Mouse (Mus musculus) monocyte, adult 2 months (primary cell): ENCODE results near the gene Adgrb3.

Experiments
- DNase-seq, 2 experiments: peaks; one replicate each; pipeline ENCODE4 v3.0.0; 2022; ENCODE audit warnings: low spot score in 2 of 2, low read depth in 1 of 2

Gene Adgrb3

GRCm38 (mm10) chr1:25312344-25312743 is 517.2 kb downstream of the Adgrb3 start:
- no peak for DNase-seq

- no peak for DNase-seq
These were observed 519.4 kb downstream of the Adgrb3 start for GRCm38 (mm10) chr1:25310066-25310465.

- no peak for DNase-seq
These were observed 548.0 kb downstream of the Adgrb3 start for GRCm38 (mm10) chr1:25281471-25281870.

- no peak for DNase-seq
These were observed 578.9 kb downstream of the Adgrb3 start for GRCm38 (mm10) chr1:25250562-25250961.

- DNase-seq: no peak
These were observed 587.1 kb downstream of the Adgrb3 start for GRCm38 (mm10) chr1:25242436-25242835.

DNA sequence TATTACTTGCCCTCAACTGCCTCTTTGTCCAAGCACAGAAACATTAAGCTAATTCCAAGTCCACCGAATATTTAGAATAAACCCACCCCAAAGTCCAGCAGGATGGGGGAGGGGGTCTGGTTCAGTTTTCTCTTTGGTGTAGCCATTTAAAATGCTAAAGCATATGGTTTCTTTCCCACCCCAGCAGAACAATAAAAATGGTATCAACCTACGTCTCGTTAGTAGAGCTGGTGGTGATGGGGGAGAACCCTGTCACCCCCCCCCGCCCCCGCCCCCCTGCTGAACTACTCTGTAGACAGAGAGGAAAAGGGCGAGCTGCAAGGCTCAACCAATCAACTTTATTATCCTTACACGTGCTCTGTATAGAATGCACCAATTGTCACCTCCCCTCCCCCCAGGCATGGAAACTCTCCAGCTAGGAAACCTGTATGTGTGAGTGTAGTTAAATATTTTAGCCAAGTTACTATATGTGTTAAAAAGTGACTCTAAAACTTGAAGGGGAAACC is 600.2 kb downstream of the Adgrb3 start:
- no peak for DNase-seq

DNA sequence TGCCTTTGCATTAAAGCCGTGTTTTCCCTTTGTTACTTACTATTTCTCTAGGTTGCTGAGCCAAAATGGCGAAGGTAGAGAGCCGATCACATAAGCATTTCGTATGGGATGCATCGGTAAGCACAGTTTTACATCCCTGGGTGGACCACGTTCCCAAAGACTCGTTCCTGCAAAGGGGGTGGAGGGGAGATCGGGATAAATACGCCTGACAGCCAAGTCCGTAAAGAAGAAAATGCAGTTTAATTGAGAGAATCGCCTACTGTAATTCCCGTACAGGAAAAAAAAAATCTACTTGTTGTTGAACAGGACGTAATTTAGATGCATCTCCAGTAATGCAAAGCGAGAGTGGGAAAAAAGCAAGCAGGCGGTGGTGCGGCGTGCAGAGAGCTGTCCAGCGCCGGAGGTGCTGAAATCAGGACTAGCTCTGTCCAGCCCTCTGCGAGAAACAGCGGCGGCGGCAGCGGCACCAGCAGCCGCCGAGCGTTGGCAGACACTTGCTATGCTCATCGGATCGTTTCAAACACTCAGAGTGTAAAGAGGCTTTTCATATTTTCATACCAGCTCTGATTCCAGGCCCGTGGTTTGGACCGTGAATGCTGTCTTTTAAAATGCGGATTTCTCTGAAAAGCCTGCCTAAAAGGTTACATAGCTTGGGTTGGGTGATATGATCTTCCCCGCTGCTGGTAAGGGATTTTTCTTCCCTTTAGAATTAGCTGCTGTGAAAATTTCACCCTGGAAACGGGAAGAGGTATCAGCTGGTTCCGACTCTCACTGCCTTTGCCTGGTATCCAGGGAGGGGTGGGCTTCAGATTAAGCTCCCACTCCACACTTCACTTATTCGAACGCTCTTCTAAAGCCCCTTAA is 600.9 kb downstream of the Adgrb3 start:
- DNase-seq: no peak

DNA sequence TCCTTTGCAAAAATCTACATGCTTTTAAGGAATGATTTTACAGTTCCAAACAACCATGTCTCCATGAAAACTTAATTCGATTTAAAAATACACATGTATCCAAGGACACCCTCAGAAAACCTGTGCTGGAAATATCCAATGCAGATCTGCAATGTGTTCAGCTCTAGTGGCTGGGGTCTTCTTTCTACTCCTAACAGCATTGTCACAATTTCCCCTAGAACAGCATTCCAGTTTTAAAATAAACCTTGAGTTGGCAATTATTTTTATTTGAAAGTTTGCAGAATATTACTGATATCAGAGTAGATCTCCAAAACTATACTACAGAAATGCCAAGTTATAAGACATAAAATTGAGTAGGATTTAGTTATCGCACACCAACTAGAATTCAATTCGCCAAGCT is 601.6 kb downstream of the Adgrb3 start:
- no peak for DNase-seq

- no peak for DNase-seq
These were observed 624.9 kb downstream of the Adgrb3 start for GRCm38 (mm10) chr1:25204636-25205035.

DNA sequence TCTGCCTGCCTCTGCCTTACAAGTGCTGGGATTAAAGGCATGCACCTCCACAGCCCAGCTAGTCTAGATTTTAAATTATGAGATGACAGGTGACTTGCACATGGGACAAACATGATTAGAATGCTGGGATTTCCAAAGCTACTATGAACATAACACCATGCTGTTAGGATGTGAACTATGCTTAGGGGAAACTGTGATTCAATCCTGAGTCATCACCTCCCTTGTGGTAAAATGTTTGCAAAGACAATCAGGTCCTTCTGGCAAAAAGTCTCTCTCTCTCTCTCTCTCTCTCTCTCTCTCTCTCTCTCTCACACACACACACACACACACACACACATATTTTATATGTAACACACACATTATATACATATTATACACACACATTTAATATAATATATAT is 630.1 kb downstream of the Adgrb3 start:
- no peak for DNase-seq

DNA sequence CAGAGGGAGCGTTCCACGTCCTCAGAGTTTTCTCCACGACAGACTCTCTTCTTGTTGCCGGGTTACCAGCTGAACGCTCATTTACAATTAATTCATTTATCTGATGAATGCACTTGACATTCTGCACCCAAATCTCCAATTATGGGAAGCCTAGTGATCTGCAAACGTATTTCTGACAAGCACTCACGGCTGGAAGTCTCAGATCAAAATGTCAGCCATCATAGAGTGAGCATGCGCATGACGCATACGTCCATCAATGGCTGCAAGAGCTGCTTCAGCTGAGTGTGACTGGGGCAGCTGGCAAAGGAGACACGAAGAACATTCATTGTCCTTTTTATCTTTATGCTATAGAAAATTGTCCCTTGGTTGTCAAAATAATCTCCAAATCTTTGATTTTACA is 637.5 kb downstream of the Adgrb3 start:
- no peak for DNase-seq

- DNase-seq: no peak
These were observed 640.2 kb downstream of the Adgrb3 start for GRCm38 (mm10) chr1:25189261-25189660.

GRCm38 (mm10) chr1:25185909-25186308 is 643.6 kb downstream of the Adgrb3 start:
- no peak for DNase-seq

- DNase-seq: no peak
These were observed 647.6 kb downstream of the Adgrb3 start for GRCm38 (mm10) chr1:25181881-25182280.

GRCm38 (mm10) chr1:25180615-25181014 is 648.9 kb downstream of the Adgrb3 start:
- DNase-seq: no peak

- DNase-seq: no peak
These were observed 649.5 kb downstream of the Adgrb3 start for GRCm38 (mm10) chr1:25179860-25180582.

- DNase-seq: no peak
These were observed 651.0 kb downstream of the Adgrb3 start for GRCm38 (mm10) chr1:25178347-25179130.

- no peak for DNase-seq
These were observed 662.4 kb downstream of the Adgrb3 start for GRCm38 (mm10) chr1:25167120-25167519.

DNA sequence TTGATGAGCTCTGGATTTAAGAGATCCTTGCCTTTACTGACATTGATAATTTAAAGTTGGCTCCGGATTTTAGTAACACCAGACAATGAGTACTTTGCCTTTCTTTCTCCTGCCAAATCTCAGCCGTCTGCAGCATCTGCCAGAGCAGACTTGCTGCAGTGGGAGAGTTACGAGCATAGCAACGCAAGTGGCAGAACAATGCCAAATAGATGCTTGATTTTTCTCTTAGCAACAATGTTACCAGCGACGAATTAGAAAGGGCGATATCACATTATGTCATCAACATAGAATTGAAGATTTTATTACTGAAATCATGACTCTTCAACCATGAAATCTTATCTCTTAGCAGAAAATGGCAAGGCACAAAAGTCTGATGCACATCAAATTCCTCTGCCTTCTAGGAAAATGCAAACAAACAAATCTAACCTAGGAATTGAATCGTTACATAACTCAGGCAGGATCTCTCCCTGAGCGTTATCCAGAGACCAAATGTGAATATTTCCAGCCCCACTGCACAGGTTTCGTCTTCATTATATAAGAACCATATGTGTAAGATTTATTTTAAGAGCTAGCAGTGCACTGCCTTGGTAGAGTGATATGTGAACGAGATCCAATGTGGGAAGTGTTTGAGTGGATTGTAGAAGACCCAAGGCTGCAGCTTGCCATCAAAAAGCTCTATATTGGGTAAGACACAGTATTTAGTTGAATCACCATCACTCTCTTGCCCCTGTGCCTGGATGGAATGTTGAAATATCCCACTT is 663.3 kb downstream of the Adgrb3 start:
- DNase-seq: no peak

- no peak for DNase-seq
These were observed 665.9 kb downstream of the Adgrb3 start for GRCm38 (mm10) chr1:25163561-25163960.

GRCm38 (mm10) chr1:25146206-25146605 is 683.3 kb downstream of the Adgrb3 start:
- no peak for DNase-seq
